Mouse (Mus musculus) CH12.LX (cell line): ENCODE data around the gene Rbm14. TPM values are rescaled to one million over a fixed set of nuclear protein-coding genes. Genes with fewer than 3 reads are reported as not detected.
A peak's percentile ranks its signal among the peaks of the same experiment; 100 is the strongest.
"Not testable (repeated sequence)": the region's sequence is repeated elsewhere in the genome, so short reads cannot be mapped to it uniquely, and the experiment has no call there.

ENCODE experiments used
- DNase-seq: peaks from one replicate; pipeline ENCODE4 v3.0.0-alpha.2; 2013; ENCODE audit errors: extremely low read depth
- H3K27ac ChIP-seq: 2 replicates; pipeline ENCODE4 v1.5.1; 2012; ENCODE audit warnings: low read depth, mild to moderate bottlenecking, control low read depth, moderate library complexity; ENCODE audit not compliant: insufficient read depth
- H3K27me3 ChIP-seq: replicated peaks from 2 replicates; pipeline ENCODE3; 2012; ENCODE audit warnings: inconsistent platforms
- H3K36me3 ChIP-seq, 2 experiments: replicated peaks in 1 of 2; 2 replicates each; pipeline versions ENCODE3 to v1.6.1; 2012; ENCODE audit warnings: inconsistent platforms in 1 of 2, low read length in 1 of 2, mild to moderate bottlenecking in 1 of 2, mixed read lengths in 1 of 2, moderate library complexity in 1 of 2; ENCODE audit not compliant: control insufficient read depth in 1 of 2, insufficient read depth in 1 of 2
- H3K4me1 ChIP-seq, 2 experiments: 2 replicates each; pipeline ENCODE4 v1.6.1; 2012; ENCODE audit warnings: inconsistent platforms in 1 of 2, moderate library complexity in 1 of 2; ENCODE audit not compliant: insufficient read depth in 2 of 2, control insufficient read depth in 1 of 2
- H3K4me2 ChIP-seq: 2 replicates; pipeline ENCODE4 v1.6.1; 2012; ENCODE audit warnings: low read depth, mild to moderate bottlenecking, control low read depth; ENCODE audit not compliant: poor library complexity, insufficient read depth, severe bottlenecking
- H3K4me3 ChIP-seq, 3 experiments: fragments of 150-350 bp in 1 of 3; sonication (generic) in 1 of 3; replicated peaks in 1 of 3; 2 replicates each; pipeline versions ENCODE3 to v1.5.1; 2011 to 2012; ENCODE audit warnings: low read depth in 2 of 3, low read length in 2 of 3, mild to moderate bottlenecking in 2 of 3, moderate library complexity in 2 of 3, control low read depth in 1 of 3, improper control_type of control experiment in 1 of 3, inconsistent platforms in 1 of 3, mixed read lengths in 1 of 3; ENCODE audit not compliant: poor library complexity in 1 of 3
- H3K79me2 ChIP-seq: replicated peaks from 2 replicates; pipeline ENCODE4 v1.6.1; 2012; ENCODE audit warnings: mild to moderate bottlenecking, moderate library complexity; ENCODE audit not compliant: control insufficient read depth, poor library complexity, insufficient read depth, severe bottlenecking; ENCODE audit errors: extremely low read depth
- H3K9ac ChIP-seq: 2 replicates; pipeline ENCODE4 v1.6.1; 2012; ENCODE audit warnings: low read depth, mild to moderate bottlenecking, control low read depth, moderate library complexity; ENCODE audit not compliant: insufficient read depth
- H3K9me3 ChIP-seq: replicated peaks from 2 replicates; pipeline ENCODE3; 2012; ENCODE audit warnings: low read length, inconsistent platforms, mixed read lengths
- CHD2 ChIP-seq: IDR thresholded peaks from 2 replicates; pipeline ENCODE4 v1.6.1; 2011; ENCODE audit warnings: low read length, improper control_type of control experiment
- CTCF ChIP-seq, 2 experiments: IDR thresholded peaks in 1 of 2; conservative IDR thresholded peaks in 1 of 2; 2 replicates each; pipeline ENCODE4 v1.5.1; 2011 to 2012; ENCODE audit warnings: low read depth in 2 of 2, low read length in 2 of 2, improper control_type of control experiment in 1 of 2, inconsistent platforms in 1 of 2, mild to moderate bottlenecking in 1 of 2, moderate library complexity in 1 of 2
- ELF1 ChIP-seq: IDR thresholded peaks from 2 replicates; pipeline ENCODE4 v1.6.1; 2014; ENCODE audit warnings: low read depth, mild to moderate bottlenecking, inconsistent platforms, low read length, improper control_type of control experiment
- GABPA ChIP-seq: IDR thresholded peaks from 2 replicates; pipeline ENCODE4 v1.6.1; 2012; ENCODE audit warnings: low read depth, low read length, improper control_type of control experiment, inconsistent platforms; ENCODE audit not compliant: insufficient replicate concordance
- HCFC1 ChIP-seq: IDR thresholded peaks from 2 replicates; pipeline ENCODE4 v1.6.1; 2012; ENCODE audit warnings: low read depth, mild to moderate bottlenecking, inconsistent platforms, low read length, improper control_type of control experiment
- IRF4 ChIP-seq: IDR thresholded peaks from 2 replicates; pipeline ENCODE4 v1.6.1; 2014; ENCODE audit warnings: low read depth, mild to moderate bottlenecking, inconsistent platforms, low read length, improper control_type of control experiment
- JUN ChIP-seq: IDR thresholded peaks from 2 replicates; pipeline ENCODE4 v1.6.1; 2011; ENCODE audit warnings: low read depth, mild to moderate bottlenecking, low read length, improper control_type of control experiment, moderate library complexity; ENCODE audit not compliant: insufficient read depth
- JUND ChIP-seq: conservative IDR thresholded peaks from 2 replicates; pipeline ENCODE4 v1.6.1; 2011; ENCODE audit warnings: low read depth, low read length, improper control_type of control experiment
- MAFK ChIP-seq: IDR thresholded peaks from 2 replicates; pipeline ENCODE4 v1.6.1; 2011; ENCODE audit warnings: low read length, improper control_type of control experiment; ENCODE audit not compliant: insufficient replicate concordance
- MEF2A ChIP-seq: IDR thresholded peaks from 2 replicates; pipeline ENCODE4 v1.6.1; 2014; ENCODE audit warnings: low read depth, mild to moderate bottlenecking, inconsistent platforms, low read length, improper control_type of control experiment, borderline replicate concordance
- PAX5 ChIP-seq: IDR thresholded peaks from 2 replicates; pipeline ENCODE4 v1.6.1; 2012; ENCODE audit warnings: low read length, inconsistent platforms, mixed read lengths
- POLR2A ChIP-seq: IDR thresholded peaks from 2 replicates; pipeline ENCODE4 v1.6.1; 2011; ENCODE audit warnings: low read depth, mild to moderate bottlenecking, improper control_type of control experiment, low read length
- RAD21 ChIP-seq: IDR thresholded peaks from 2 replicates; pipeline ENCODE4 v1.6.1; 2011; ENCODE audit warnings: low read depth, mild to moderate bottlenecking, low read length, improper control_type of control experiment, moderate library complexity
- SIN3A ChIP-seq: IDR thresholded peaks from 2 replicates; pipeline ENCODE4 v1.6.1; 2012; ENCODE audit warnings: low read length, improper control_type of control experiment, inconsistent platforms
- SMC3 ChIP-seq: IDR thresholded peaks from 2 replicates; pipeline ENCODE4 v1.6.1; 2011; ENCODE audit warnings: low read depth, low read length, improper control_type of control experiment
- TBP ChIP-seq: conservative IDR thresholded peaks from 2 replicates; pipeline ENCODE4 v1.6.1; 2011; ENCODE audit warnings: low read depth, low read length, improper control_type of control experiment
- UBTF ChIP-seq: IDR thresholded peaks from 2 replicates; pipeline ENCODE4 v1.6.1; 2012; ENCODE audit warnings: low read depth, mild to moderate bottlenecking, inconsistent platforms, low read length, improper control_type of control experiment, moderate library complexity
- USF1 ChIP-seq: IDR thresholded peaks from 2 replicates; pipeline ENCODE4 v1.6.1; 2014; ENCODE audit warnings: low read depth, mild to moderate bottlenecking, inconsistent platforms, low read length, improper control_type of control experiment
- ZC3H11A ChIP-seq: IDR thresholded peaks from 2 replicates; pipeline ENCODE4 v1.6.1; 2012; ENCODE audit warnings: low read depth, mild to moderate bottlenecking, inconsistent platforms, low read length, improper control_type of control experiment
- ZKSCAN1 ChIP-seq: IDR thresholded peaks from 2 replicates; pipeline ENCODE4 v1.6.1; 2012; ENCODE audit warnings: low read depth, inconsistent platforms, low read length, improper control_type of control experiment, borderline replicate concordance
- dilution Hi-C: fragments of 300-500 bp; cut with MboI; formaldehyde crosslinking; loops from 2 replicates; pipeline ENCODE4 v1.14.3; 2020; ENCODE audit warnings: low sequenced_read_pairs; ENCODE audit not compliant: extremely low pct_unique_long_range_greater_than_20kb, extremely low pct_ligation_motif_present
- in situ Hi-C: fragments of 300-500 bp; cut with MboI; formaldehyde crosslinking; loops from 3 replicates; pipeline ENCODE4 v1.14.3; 2019; ENCODE audit warnings: low sequenced_read_pairs, low pct_ligation_motif_present, low pct_unique_long_range_greater_than_20kb, mixed read lengths
- polyA plus RNA-seq: library from polyadenylated mRNA; unstranded; fragments of >175 nt; gene quantifications from 2 replicates; pipeline ENCODE4 v1.2.1, GENCODE M21; 2012; ENCODE audit warnings: low read depth; ENCODE audit not compliant: insufficient read length
- total RNA-seq, 2 experiments: library from RNA; depleted of rRNA; stranded (reverse); fragments of 300-350 nt in 1 of 2; fragments of >200 nt in 1 of 2; gene quantifications; 2 replicates each; pipeline ENCODE4 v1.2.3; 2012 to 2014

Gene Rbm14
- total and polyA plus RNA-seq, 3 experiments, result 19.1 to 59.1 (median 47.1) TPM

DNA sequence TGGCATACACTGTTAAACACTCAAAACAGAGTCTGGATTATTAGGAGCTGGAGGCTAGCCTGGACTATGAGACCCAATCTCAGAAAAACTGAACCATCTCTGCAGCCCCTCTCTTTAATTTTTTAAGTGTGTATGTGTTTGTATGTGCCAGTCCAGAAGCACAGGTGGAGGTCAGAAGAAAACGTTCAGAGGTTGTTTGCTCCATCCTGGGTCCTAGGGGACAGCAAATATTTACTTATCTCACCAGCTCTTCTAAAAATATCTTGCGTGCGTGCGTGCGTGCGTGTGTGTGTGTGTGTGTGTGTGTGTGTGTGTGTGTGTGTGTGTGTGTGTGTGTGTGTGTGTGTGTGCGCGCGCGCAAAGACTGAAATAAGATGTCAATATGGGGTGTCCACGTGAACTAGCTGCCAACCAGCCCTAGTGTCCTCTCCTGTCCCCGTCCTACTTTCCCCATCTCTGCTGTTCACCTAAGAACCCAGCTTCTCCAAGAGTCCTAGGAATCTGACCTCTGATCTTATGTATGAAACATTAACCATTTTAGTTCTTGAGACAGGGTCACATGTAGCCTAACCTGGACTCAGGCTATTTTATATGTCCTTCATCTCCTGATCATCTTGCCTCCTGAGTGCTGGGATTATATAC is 43.8 kb downstream of the Rbm14 start:
- H3K4me3 ChIP-seq, result no peak overlapping the region
- no peak overlapping the region for H3K4me2 ChIP-seq
- H3K27ac ChIP-seq, result no peak overlapping the region
- dilution Hi-C loops (no loop called here), in situ Hi-C loops (no loop called here)
- H3K79me2 ChIP-seq, result peaks cover 70% of the 10 kb centered on the region
- peaks cover 0 to 28% of the 10 kb centered on the region in 2 experiments; a peak in 2 of 4 replicates for H3K4me1 ChIP-seq
- no peaks in the 10 kb centered on the region for H3K27me3 ChIP-seq
- TF ChIP-seq USF1, result no peak
- no peak for TF ChIP-seq ELF1
- TF ChIP-seq IRF4, result no peak
- TF ChIP-seq JUN, result no peak
- no peak for TF ChIP-seq TBP
- TF ChIP-seq JUND, result no peak
- TF ChIP-seq UBTF, result no peak
- TF ChIP-seq GABPA, result no peak
- TF ChIP-seq ZC3H11A, result no peak
- no peak for TF ChIP-seq ZKSCAN1
- TF ChIP-seq HCFC1, result no peak
- no peak for TF ChIP-seq SIN3A
- peaks cover 62 to 94% of the 10 kb centered on the region in 2 experiments for H3K36me3 ChIP-seq
- H3K9me3 ChIP-seq, result no peaks in the 10 kb centered on the region
- DNase-seq, result no peak
- H3K9ac ChIP-seq, result no peak overlapping the region

DNA sequence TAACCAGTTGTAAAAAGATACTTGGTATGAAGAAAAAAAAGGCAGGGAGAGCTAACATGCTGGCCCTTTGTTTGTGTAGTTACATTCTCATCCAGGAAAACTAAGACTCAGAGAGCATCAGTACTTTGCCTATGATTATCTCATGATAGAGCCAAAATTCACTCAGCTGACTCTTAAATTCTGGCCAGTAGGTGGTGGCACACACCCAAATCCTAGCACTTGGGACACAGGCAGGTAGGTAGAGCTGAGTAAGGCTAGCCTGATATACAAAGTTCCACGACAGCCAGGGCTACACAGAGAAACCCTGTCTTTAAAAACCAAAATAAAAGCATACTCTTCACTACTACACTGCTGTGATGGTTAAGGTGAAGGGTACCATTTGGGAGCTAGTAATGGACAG is 48.6 kb downstream of the Rbm14 start:
- no peaks in the 10 kb centered on the region for H3K9me3 ChIP-seq

DNA sequence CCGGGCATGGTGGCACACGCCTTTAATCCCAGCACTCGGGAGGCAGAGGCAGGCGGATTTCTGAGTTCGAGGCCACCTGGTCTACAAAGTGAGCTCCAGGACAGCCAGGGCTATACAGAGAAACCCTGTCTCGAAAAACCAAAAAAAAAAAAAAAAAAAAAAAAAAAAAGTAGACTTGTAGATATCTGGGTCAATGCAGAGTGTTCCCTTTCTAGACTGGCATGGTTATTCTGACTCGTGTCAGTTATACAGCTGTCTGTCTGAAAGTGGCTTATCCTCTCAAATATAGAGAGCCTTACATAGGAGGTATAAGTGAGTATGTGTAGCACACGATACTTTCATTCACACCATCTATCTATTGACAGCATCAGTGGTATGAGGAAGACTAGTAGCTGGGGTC is 50.9 kb downstream of the Rbm14 start:
- DNase-seq, H3K4me3 ChIP-seq, H3K9ac ChIP-seq, H3K4me2 ChIP-seq, H3K27me3 ChIP-seq, in situ Hi-C loops, dilution Hi-C loops, H3K9me3 ChIP-seq, H3K27ac ChIP-seq: not testable (repeated sequence)
- H3K36me3 ChIP-seq, result peaks cover 35 to 67% of the 10 kb centered on the region in 2 experiments
- peaks cover 33% of the 10 kb centered on the region for H3K79me2 ChIP-seq
- peaks cover 0 to 25% of the 10 kb centered on the region in 2 experiments; a peak in 2 of 4 replicates for H3K4me1 ChIP-seq

More for the DNA sequence above, 48.6 kb downstream of the Rbm14 start:
- dilution Hi-C loops, result no loop called here
- Histone ChIP-seq H3K4me1 (peaks cover 0 to 17% of the 10 kb centered on the region in 2 experiments; a peak in 2 of 4 replicates), H3K27me3 (no peaks in the 10 kb centered on the region), H3K9ac (no peak overlapping the region), H3K36me3 (peaks cover 51 to 83% of the 10 kb centered on the region in 2 experiments), H3K27ac (no peak overlapping the region), H3K4me2 (no peak overlapping the region), H3K4me3 (no peak overlapping the region), H3K79me2 (peaks cover 47% of the 10 kb centered on the region)
- in situ Hi-C loops, result no loop called here
- TF ChIP-seq PAX5, result no peak
- TF ChIP-seq ELF1, result no peak
- no peak for TF ChIP-seq POLR2A
- TF ChIP-seq SMC3, result peak; percentile 7; the same call in 1 of the 2 replicates
- peak in 1 of 2 experiments; percentile 38; a peak in 2 of 4 replicates for TF ChIP-seq CTCF (conservative IDR thresholded peaks at IDR 0.05 in 1 of 2, IDR thresholded peaks at IDR 0.05 in 1 of 2; ENCODE audit: low read depth in 2 of 2, low read length in 2 of 2)
- TF ChIP-seq MEF2A, result no peak
- no peak for TF ChIP-seq USF1
- TF ChIP-seq RAD21, result peak; percentile 26
- TF ChIP-seq IRF4, result no peak
- TF ChIP-seq MAFK, result no peak
- no peak for TF ChIP-seq JUN
- TF ChIP-seq GABPA, result no peak
- no peak for TF ChIP-seq CHD2
- DNase-seq, result peak; percentile 25
